In genomic region chr9:21960558-21961208, GRCm38 (mm10) we compare ENCODE assay signal across 9 mouse cellular contexts. TPM values are rescaled to one million over a fixed set of nuclear protein-coding genes. Genes with fewer than 3 reads are reported as not detected.
DNase-seq lines count a peak whose midpoint lies in the region; ATAC-seq lines count a peak whose summit lies in the region.
"Had no signal": no experiment of that assay in that cellular context is flagged by ENCODE, and none has a peak within 500 bp of the region (broad histone marks: within the 10 kb centered on the region; RNA-seq: fewer than 3 reads in every experiment).

No protein-coding gene starts in this region.

- no peak overlapping the region for H3K27ac ChIP-seq in heart, embryonic 14.5 days (replicated peaks in 1 of 2; ENCODE audit: control insufficient read depth in 1 of 2, insufficient read depth in 1 of 2, low read depth in 2 of 2, low read length in 2 of 2)
- no peak overlapping the region for H3K27ac ChIP-seq in embryonic facial prominence, embryonic 12.5 days
- no peak overlapping the region for H3K27ac ChIP-seq in midbrain, embryonic 13.5 days

- no peak overlapping the region for H3K9ac ChIP-seq in heart, embryonic 14.5 days (ENCODE audit: low read length)
- no peak overlapping the region for H3K9ac ChIP-seq in embryonic facial prominence, embryonic 12.5 days
- 0 out of 2 replicates have a peak overlapping the region, but pooled peaks have one; percentile 14 for H3K9ac ChIP-seq in midbrain, embryonic 13.5 days (replicated peaks)

- WGBS in heart, embryonic 14.5 days: 13% methylated on average over 26 of the region's 26 CpGs
- WGBS in embryonic facial prominence, embryonic 12.5 days: 8% methylated on average over 26 of the region's 26 CpGs
- WGBS in midbrain, embryonic 13.5 days: 11% methylated on average over 26 of the region's 26 CpGs

- H3K36me3 ChIP-seq in heart, embryonic 14.5 days (ENCODE audit: control insufficient read depth, insufficient read depth, low read length): 0 out of 2 replicates have a peak, but pooled peaks cover 9% of the 10 kb centered on the region
- H3K36me3 ChIP-seq in embryonic facial prominence, embryonic 12.5 days: no peaks in the 10 kb centered on the region
- H3K36me3 ChIP-seq in midbrain, embryonic 13.5 days: 0 out of 2 replicates have a peak, but pooled peaks cover 4% of the 10 kb centered on the region

- intact Hi-C loops in heart, postnatal 36 days (cut with DNase I): loop anchor here (2.0 kb wide), 1 partner anchor 34 kb away; the partner anchor contains the start of genes Ccdc159 and Tmem205

- DNase-seq in heart, postnatal 36 days: no peak
- peak; percentile 57 to 74 for DNase-seq in kidney, postnatal 25 days
- no peak for DNase-seq in gastrocnemius, adult 8-10 months (ENCODE audit: low spot score in 2 of 2)
- DNase-seq in spleen, adult 18-20 months: no peak
- no peak for DNase-seq in adipocyte (ENCODE audit: low spot score)

- H3K27me3 ChIP-seq in heart, embryonic 14.5 days (ENCODE audit: control insufficient read depth, insufficient read depth, low read length): peaks cover 19% of the 10 kb centered on the region
- peaks cover 51% of the 10 kb centered on the region for H3K27me3 ChIP-seq in embryonic facial prominence, embryonic 12.5 days
- peaks cover 55% of the 10 kb centered on the region for H3K27me3 ChIP-seq in midbrain, embryonic 13.5 days

- H3K4me2 ChIP-seq in heart, embryonic 14.5 days (ENCODE audit: low read length): peak overlapping the region; percentile 77
- H3K4me2 ChIP-seq in embryonic facial prominence, embryonic 12.5 days (replicated peaks): peak overlapping the region; percentile 81; the same call in 1 of the 2 replicates
- H3K4me2 ChIP-seq in midbrain, embryonic 13.5 days (replicated peaks): 0 out of 2 replicates have a peak overlapping the region, but pooled peaks have one; percentile 5

- H3K4me3 ChIP-seq in heart, embryonic 14.5 days (ENCODE audit: control insufficient read depth in 1 of 2, insufficient read depth in 1 of 2, low read depth in 1 of 2, low read length in 2 of 2): no peak overlapping the region; a peak in 1 of 4 replicates
- peak overlapping the region; percentile 47; the same call in 1 of the 2 replicates for H3K4me3 ChIP-seq in embryonic facial prominence, embryonic 12.5 days
- 0 out of 2 replicates have a peak overlapping the region, but pooled peaks have one; percentile 14 for H3K4me3 ChIP-seq in midbrain, embryonic 13.5 days (replicated peaks)

- peaks cover 20 to 42% of the 10 kb centered on the region in 2 experiments for H3K4me1 ChIP-seq in heart, embryonic 14.5 days (ENCODE audit: control insufficient read depth in 2 of 2, insufficient read depth in 2 of 2, low read length in 2 of 2)
- peaks cover 22% of the 10 kb centered on the region for H3K4me1 ChIP-seq in embryonic facial prominence, embryonic 12.5 days
- H3K4me1 ChIP-seq in midbrain, embryonic 13.5 days (replicated peaks): peaks cover 31% of the 10 kb centered on the region

- H3K9me3 ChIP-seq in heart, embryonic 14.5 days (ENCODE audit: control insufficient read depth, low read length): no peaks in the 10 kb centered on the region
- H3K9me3 ChIP-seq in embryonic facial prominence, embryonic 12.5 days: no peaks in the 10 kb centered on the region
- no peaks in the 10 kb centered on the region for H3K9me3 ChIP-seq in midbrain, embryonic 13.5 days

- ATAC-seq in heart, embryonic 14.5 days (ENCODE audit: insufficient number of reproducible peaks, insufficient read depth, low FRiP score, low read depth): no peak
- ATAC-seq in embryonic facial prominence, embryonic 12.5 days (ENCODE audit: insufficient number of reproducible peaks, insufficient read depth, low FRiP score, low TSS enrichment): no peak
- ATAC-seq in midbrain, embryonic 13.5 days: no peak

RNA-seq across cellular contexts. Expression of gene Epor, which starts 2.6 kb away (rescaled TPM):
- polyA plus RNA-seq in heart, embryonic 14.5 days (2014; fragmentation: Nextera tagmentation; extraction: Ambion mirVana): 2.6 and 4.9 TPM in 2 replicates
- total RNA-seq in heart, postnatal 36 days (2021): 1 to 10 TPM; 1.4 to 2.2 TPM
- 6.6 and 7.8 TPM in 2 replicates for polyA plus RNA-seq in embryonic facial prominence, embryonic 12.5 days (2016; fragmentation: Nextera tagmentation; extraction: Ambion mirVana)
- polyA plus RNA-seq in midbrain, embryonic 13.5 days (2015; fragmentation: Nextera tagmentation; extraction: Ambion mirVana): 1.4 and 2.5 TPM in 2 replicates
- total RNA-seq in gastrocnemius, adult 8-10 months (2022): under 1 TPM in 2 of 4 experiments, not detected in 2; 0.17 to 0.31 TPM

RNA-seq across cellular contexts. Expression of gene Swsap1, which starts 5.1 kb away (rescaled TPM):
- 8.3 and 9.8 TPM in 2 replicates for polyA plus RNA-seq in heart, embryonic 14.5 days (2014; fragmentation: Nextera tagmentation; extraction: Ambion mirVana)
- total RNA-seq in heart, postnatal 36 days (2021): 1 to 10 TPM; 5.8 to 8.0 TPM
- 5.6 and 7.0 TPM in 2 replicates for polyA plus RNA-seq in embryonic facial prominence, embryonic 12.5 days (2016; fragmentation: Nextera tagmentation; extraction: Ambion mirVana)
- polyA plus RNA-seq in midbrain, embryonic 13.5 days (2015; fragmentation: Nextera tagmentation; extraction: Ambion mirVana): 9.8 and 12.6 TPM in 2 replicates
- total RNA-seq in gastrocnemius, adult 8-10 months (2022): 1 to 10 TPM; 2.4 to 3.0 (median 2.7) TPM

RNA-seq across cellular contexts. Expression of gene Plppr2, which starts 23.9 kb away (rescaled TPM):
- polyA plus RNA-seq in heart, embryonic 14.5 days (2014; fragmentation: Nextera tagmentation; extraction: Ambion mirVana): 2.4 and 4.5 TPM in 2 replicates
- total RNA-seq in heart, postnatal 36 days (2021): 1 to 10 TPM; 1.7 to 2.7 TPM
- 15.9 and 16.2 TPM in 2 replicates for polyA plus RNA-seq in embryonic facial prominence, embryonic 12.5 days (2016; fragmentation: Nextera tagmentation; extraction: Ambion mirVana)
- 65.8 and 72.0 TPM in 2 replicates for polyA plus RNA-seq in midbrain, embryonic 13.5 days (2015; fragmentation: Nextera tagmentation; extraction: Ambion mirVana)
- total RNA-seq in gastrocnemius, adult 8-10 months (2022): 1 to 10 TPM in 1 of 4 experiments, under 1 TPM in 3; 0.36 to 1.1 (median 0.60) TPM

RNA-seq across cellular contexts. Expression of gene Rgl3, which starts 28.6 kb away (rescaled TPM):
- 0.66 and 0.97 TPM in 2 replicates for polyA plus RNA-seq in heart, embryonic 14.5 days (2014; fragmentation: Nextera tagmentation; extraction: Ambion mirVana)
- total RNA-seq in heart, postnatal 36 days (2021): 1 to 10 TPM; 2.8 to 3.4 TPM
- 1.3 and 1.4 TPM in 2 replicates for polyA plus RNA-seq in embryonic facial prominence, embryonic 12.5 days (2016; fragmentation: Nextera tagmentation; extraction: Ambion mirVana)
- polyA plus RNA-seq in midbrain, embryonic 13.5 days (2015; fragmentation: Nextera tagmentation; extraction: Ambion mirVana): 1.0 and 1.4 TPM in 2 replicates
- under 1 TPM; 0.27 to 0.88 (median 0.63) TPM for total RNA-seq in gastrocnemius, adult 8-10 months (2022)
- total RNA-seq: hematopoietic stem cell, adult 5-6 weeks had no signal

RNA-seq across cellular contexts. Expression of gene Tmem205, which starts 33.3 kb away (rescaled TPM):
- 48.1 and 58.8 TPM in 2 replicates for polyA plus RNA-seq in heart, embryonic 14.5 days (2014; fragmentation: Nextera tagmentation; extraction: Ambion mirVana)
- 10 to 100 TPM; 57.0 to 58.5 TPM for total RNA-seq in heart, postnatal 36 days (2021)
- 40.5 and 42.4 TPM in 2 replicates for polyA plus RNA-seq in embryonic facial prominence, embryonic 12.5 days (2016; fragmentation: Nextera tagmentation; extraction: Ambion mirVana)
- 41.1 and 42.0 TPM in 2 replicates for polyA plus RNA-seq in midbrain, embryonic 13.5 days (2015; fragmentation: Nextera tagmentation; extraction: Ambion mirVana)
- 10 to 100 TPM; 11.1 to 13.9 (median 13.1) TPM for total RNA-seq in gastrocnemius, adult 8-10 months (2022)

Comparison
In these comparisons a context has a peak if more than half of its experiments do, and no peak if none do; other contexts are left out.
1. H3K4me2 ChIP-seq: peak in every context shown above with its lines; median percentile 81 in embryonic facial prominence, embryonic 12.5 days; 77 in heart, embryonic 14.5 days; 5 in midbrain, embryonic 13.5 days.
2. H3K4me3 ChIP-seq: peak in embryonic facial prominence, embryonic 12.5 days (single experiment) and midbrain, embryonic 13.5 days (single experiment); none in heart, embryonic 14.5 days (0 of 2).
3. DNase-seq: peak in kidney, postnatal 25 days (2 of 2); none in heart, postnatal 36 days (0 of 2), gastrocnemius, adult 8-10 months (0 of 2), spleen, adult 18-20 months (0 of 2) and adipocyte (single experiment).